Mouse (Mus musculus) CH12.LX (cell line): ENCODE data around the gene Sh2b2. TPM values are rescaled to one million over a fixed set of nuclear protein-coding genes. Genes with fewer than 3 reads are reported as not detected.

Experiments
- DNase-seq: peaks from one replicate; pipeline ENCODE4 v3.0.0-alpha.2; 2013; ENCODE audit errors: extremely low read depth
- H3K27ac ChIP-seq: 2 replicates; pipeline ENCODE4 v1.5.1; 2012; ENCODE audit warnings: low read depth, mild to moderate bottlenecking, control low read depth, moderate library complexity; ENCODE audit not compliant: insufficient read depth
- H3K27me3 ChIP-seq: replicated peaks from 2 replicates; pipeline ENCODE3; 2012; ENCODE audit warnings: inconsistent platforms
- H3K36me3 ChIP-seq, 2 experiments: replicated peaks in 1 of 2; 2 replicates each; pipeline versions ENCODE3 to v1.6.1; 2012; ENCODE audit warnings: inconsistent platforms in 1 of 2, low read length in 1 of 2, mild to moderate bottlenecking in 1 of 2, mixed read lengths in 1 of 2, moderate library complexity in 1 of 2; ENCODE audit not compliant: control insufficient read depth in 1 of 2, insufficient read depth in 1 of 2
- H3K4me1 ChIP-seq, 2 experiments: 2 replicates each; pipeline ENCODE4 v1.6.1; 2012; ENCODE audit warnings: inconsistent platforms in 1 of 2, moderate library complexity in 1 of 2; ENCODE audit not compliant: insufficient read depth in 2 of 2, control insufficient read depth in 1 of 2
- H3K4me2 ChIP-seq: 2 replicates; pipeline ENCODE4 v1.6.1; 2012; ENCODE audit warnings: low read depth, mild to moderate bottlenecking, control low read depth; ENCODE audit not compliant: poor library complexity, insufficient read depth, severe bottlenecking
- H3K4me3 ChIP-seq, 3 experiments: fragments of 150-350 bp in 1 of 3; sonication (generic) in 1 of 3; replicated peaks in 1 of 3; 2 replicates each; pipeline versions ENCODE3 to v1.5.1; 2011 to 2012; ENCODE audit warnings: low read depth in 2 of 3, low read length in 2 of 3, mild to moderate bottlenecking in 2 of 3, moderate library complexity in 2 of 3, control low read depth in 1 of 3, improper control_type of control experiment in 1 of 3, inconsistent platforms in 1 of 3, mixed read lengths in 1 of 3; ENCODE audit not compliant: poor library complexity in 1 of 3
- H3K79me2 ChIP-seq: replicated peaks from 2 replicates; pipeline ENCODE4 v1.6.1; 2012; ENCODE audit warnings: mild to moderate bottlenecking, moderate library complexity; ENCODE audit not compliant: control insufficient read depth, poor library complexity, insufficient read depth, severe bottlenecking; ENCODE audit errors: extremely low read depth
- H3K9ac ChIP-seq: 2 replicates; pipeline ENCODE4 v1.6.1; 2012; ENCODE audit warnings: low read depth, mild to moderate bottlenecking, control low read depth, moderate library complexity; ENCODE audit not compliant: insufficient read depth
- H3K9me3 ChIP-seq: replicated peaks from 2 replicates; pipeline ENCODE3; 2012; ENCODE audit warnings: low read length, inconsistent platforms, mixed read lengths
- BHLHE40 ChIP-seq: IDR thresholded peaks from 2 replicates; pipeline ENCODE4 v1.6.1; 2011; ENCODE audit warnings: mild to moderate bottlenecking, low read depth, low read length, improper control_type of control experiment
- CHD1 ChIP-seq: IDR thresholded peaks from 2 replicates; pipeline ENCODE4 v1.6.1; 2012; ENCODE audit warnings: low read depth, low read length, improper control_type of control experiment, inconsistent platforms
- ELF1 ChIP-seq: IDR thresholded peaks from 2 replicates; pipeline ENCODE4 v1.6.1; 2014; ENCODE audit warnings: low read depth, mild to moderate bottlenecking, inconsistent platforms, low read length, improper control_type of control experiment
- EP300 ChIP-seq: IDR thresholded peaks from 2 replicates; pipeline ENCODE4 v1.6.1; 2011; ENCODE audit warnings: low read length, improper control_type of control experiment
- ETS1 ChIP-seq: conservative IDR thresholded peaks from 2 replicates; pipeline ENCODE4 v1.6.1; 2012; ENCODE audit warnings: low read depth, mild to moderate bottlenecking, inconsistent platforms, low read length, improper control_type of control experiment, moderate library complexity
- GABPA ChIP-seq: IDR thresholded peaks from 2 replicates; pipeline ENCODE4 v1.6.1; 2012; ENCODE audit warnings: low read depth, low read length, improper control_type of control experiment, inconsistent platforms; ENCODE audit not compliant: insufficient replicate concordance
- IRF4 ChIP-seq: IDR thresholded peaks from 2 replicates; pipeline ENCODE4 v1.6.1; 2014; ENCODE audit warnings: low read depth, mild to moderate bottlenecking, inconsistent platforms, low read length, improper control_type of control experiment
- JUN ChIP-seq: IDR thresholded peaks from 2 replicates; pipeline ENCODE4 v1.6.1; 2011; ENCODE audit warnings: low read depth, mild to moderate bottlenecking, low read length, improper control_type of control experiment, moderate library complexity; ENCODE audit not compliant: insufficient read depth
- MAZ ChIP-seq: IDR thresholded peaks from 2 replicates; pipeline ENCODE4 v1.6.1; 2012; ENCODE audit warnings: low read depth, mild to moderate bottlenecking, inconsistent platforms, low read length, improper control_type of control experiment, moderate library complexity
- MXI1 ChIP-seq: IDR thresholded peaks from 2 replicates; pipeline ENCODE4 v1.6.1; 2011; ENCODE audit warnings: mild to moderate bottlenecking, low read depth, low read length, improper control_type of control experiment
- MYC ChIP-seq: IDR thresholded peaks from 2 replicates; pipeline ENCODE4 v1.6.1; 2011; ENCODE audit warnings: low read depth, mild to moderate bottlenecking, improper control_type of control experiment, low read length
- NELFE ChIP-seq: IDR thresholded peaks from 2 replicates; pipeline ENCODE4 v1.6.1; 2011; ENCODE audit warnings: low read depth, low read length, improper control_type of control experiment
- POLR2A ChIP-seq: IDR thresholded peaks from 2 replicates; pipeline ENCODE4 v1.6.1; 2011; ENCODE audit warnings: low read depth, mild to moderate bottlenecking, improper control_type of control experiment, low read length
- RAD21 ChIP-seq: IDR thresholded peaks from 2 replicates; pipeline ENCODE4 v1.6.1; 2011; ENCODE audit warnings: low read depth, mild to moderate bottlenecking, low read length, improper control_type of control experiment, moderate library complexity
- RCOR1 ChIP-seq: conservative IDR thresholded peaks from 2 replicates; pipeline ENCODE4 v1.6.1; 2012; ENCODE audit warnings: low read depth, mild to moderate bottlenecking, inconsistent platforms, low read length, improper control_type of control experiment
- SIN3A ChIP-seq: IDR thresholded peaks from 2 replicates; pipeline ENCODE4 v1.6.1; 2012; ENCODE audit warnings: low read length, improper control_type of control experiment, inconsistent platforms
- TBP ChIP-seq: conservative IDR thresholded peaks from 2 replicates; pipeline ENCODE4 v1.6.1; 2011; ENCODE audit warnings: low read depth, low read length, improper control_type of control experiment
- TCF12 ChIP-seq: IDR thresholded peaks from 2 replicates; pipeline ENCODE4 v1.6.1; 2014; ENCODE audit warnings: low read depth, mild to moderate bottlenecking, inconsistent platforms, low read length, improper control_type of control experiment
- UBTF ChIP-seq: IDR thresholded peaks from 2 replicates; pipeline ENCODE4 v1.6.1; 2012; ENCODE audit warnings: low read depth, mild to moderate bottlenecking, inconsistent platforms, low read length, improper control_type of control experiment, moderate library complexity
- ZC3H11A ChIP-seq: IDR thresholded peaks from 2 replicates; pipeline ENCODE4 v1.6.1; 2012; ENCODE audit warnings: low read depth, mild to moderate bottlenecking, inconsistent platforms, low read length, improper control_type of control experiment
- dilution Hi-C: fragments of 300-500 bp; cut with MboI; formaldehyde crosslinking; loops from 2 replicates; pipeline ENCODE4 v1.14.3; 2020; ENCODE audit warnings: low sequenced_read_pairs; ENCODE audit not compliant: extremely low pct_unique_long_range_greater_than_20kb, extremely low pct_ligation_motif_present
- in situ Hi-C: fragments of 300-500 bp; cut with MboI; formaldehyde crosslinking; loops from 3 replicates; pipeline ENCODE4 v1.14.3; 2019; ENCODE audit warnings: low sequenced_read_pairs, low pct_ligation_motif_present, low pct_unique_long_range_greater_than_20kb, mixed read lengths
- polyA plus RNA-seq: library from polyadenylated mRNA; unstranded; fragments of >175 nt; gene quantifications from 2 replicates; pipeline ENCODE4 v1.2.1, GENCODE M21; 2012; ENCODE audit warnings: low read depth; ENCODE audit not compliant: insufficient read length
- total RNA-seq, 2 experiments: library from RNA; depleted of rRNA; stranded (reverse); fragments of 300-350 nt in 1 of 2; fragments of >200 nt in 1 of 2; gene quantifications; 2 replicates each; pipeline ENCODE4 v1.2.3; 2012 to 2014

Gene Sh2b2
- total RNA-seq (2012; rRNA removed) (16.2 and 17.9 TPM in 2 replicates), total RNA-seq (2014; rRNA removed) (8.1 and 8.5 TPM in 2 replicates), polyA plus RNA-seq (26.4 and 27.8 TPM in 2 replicates)

DNA sequence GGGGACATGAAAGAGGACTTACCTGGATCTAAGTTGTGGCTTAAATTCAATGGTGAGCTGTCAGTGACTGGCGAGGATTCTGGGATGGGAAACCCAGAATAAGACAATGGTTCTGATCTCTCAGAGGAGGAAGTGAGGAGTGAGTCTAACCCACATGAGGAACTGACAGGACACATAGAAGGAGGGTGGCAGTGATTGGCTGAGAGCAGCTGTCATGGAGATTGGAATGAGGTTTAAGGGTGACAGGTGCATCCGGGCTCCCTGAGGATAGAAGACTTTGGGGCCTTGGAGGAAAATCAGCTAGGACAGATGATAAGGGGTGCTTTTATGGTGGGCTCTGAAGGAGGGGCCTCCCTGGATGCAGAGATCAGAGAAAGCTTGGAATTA, at the start of gene Sh2b2:
Gene Sh2b2, minus strand, starts transcription at position 105 of the 387 bp plus-strand sequence.
- Histone ChIP-seq H3K9ac (no peak within 1 kb of the TSS; the same call in 1 of the 2 replicates), H3K9me3 (no peaks in the 10 kb centered on the region), H3K4me2 (peak within 1 kb of the TSS; percentile 76)
- dilution Hi-C loops (no loop called here), in situ Hi-C loops (loop anchor here (5.0 kb wide), 1 partner anchor 49 kb away; the partner anchor contains the start of gene Prkrip1)
- peak; percentile 62; the same call in 1 of the 2 replicates for TF ChIP-seq MXI1
- peak; percentile 45; the same call in 1 of the 2 replicates for TF ChIP-seq RCOR1
- TF ChIP-seq TBP, result no peak
- 0 out of 2 replicates have a peak, but pooled peaks have one; percentile 42 for TF ChIP-seq NELFE
- 0 out of 2 replicates have a peak, but pooled peaks have one; percentile 13 for TF ChIP-seq ETS1
- TF ChIP-seq POLR2A, result 0 out of 2 replicates have a peak, but pooled peaks have one; percentile 35
- TF ChIP-seq EP300, result no peak; the same call in 1 of the 2 replicates
- TF ChIP-seq IRF4, result 0 out of 2 replicates have a peak, but pooled peaks have one; percentile 30
- 0 out of 2 replicates have a peak, but pooled peaks have one; percentile 51 for TF ChIP-seq SIN3A
- TF ChIP-seq, all 38 proteins: peak for 7
- Histone ChIP-seq H3K36me3 (peaks cover 0 to 9% of the 10 kb centered on the region in 2 experiments), H3K79me2 (no peaks in the 10 kb centered on the region), H3K27me3 (no peaks in the 10 kb centered on the region), H3K4me3 (peak within 1 kb of the TSS; percentile 54 to 75 (median 68)), H3K4me1 (peaks cover 30 to 76% of the 10 kb centered on the region in 2 experiments), H3K27ac (peak within 1 kb of the TSS; percentile 3; the same call in 1 of the 2 replicates)
- peak; percentile 73 for DNase-seq

DNA sequence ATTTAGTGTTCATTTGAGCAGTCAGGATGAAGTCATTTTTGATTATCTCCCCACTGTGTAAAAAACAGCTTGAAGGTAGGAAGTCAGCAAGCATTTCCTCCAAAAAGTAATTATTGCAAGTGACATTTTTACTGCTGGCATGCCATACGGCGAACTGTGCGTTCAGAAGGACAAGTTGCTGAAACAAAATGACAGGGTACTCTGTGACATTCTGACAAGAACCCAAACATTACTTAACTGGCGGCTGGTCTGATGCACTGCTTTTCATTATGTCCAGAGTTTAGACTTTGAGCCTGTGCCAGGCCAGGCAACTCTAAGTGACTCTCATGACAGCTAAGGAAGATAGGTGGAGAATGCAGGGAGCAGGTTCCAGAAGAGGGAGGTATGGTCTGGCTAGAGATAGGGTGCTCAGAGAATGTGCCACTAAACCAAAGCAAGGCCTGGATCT, 46.6 kb upstream of the Sh2b2 start:
- H3K4me3 ChIP-seq, result no peak overlapping the region
- H3K4me1 ChIP-seq, result no peaks in the 10 kb centered on the region
- H3K79me2 ChIP-seq, result no peaks in the 10 kb centered on the region
- peaks cover 18 to 73% of the 10 kb centered on the region in 2 experiments for H3K36me3 ChIP-seq
- H3K4me2 ChIP-seq, result no peak overlapping the region
- TF ChIP-seq JUN, result no peak
- no peak for TF ChIP-seq CHD1
- no peak for TF ChIP-seq RAD21
- no peak overlapping the region for H3K9ac ChIP-seq
- no peaks in the 10 kb centered on the region for H3K27me3 ChIP-seq
- no peaks in the 10 kb centered on the region for H3K9me3 ChIP-seq
- in situ Hi-C loops, result no loop called here
- dilution Hi-C loops, result no loop called here
- no peak overlapping the region for H3K27ac ChIP-seq
- no peak for DNase-seq

DNA sequence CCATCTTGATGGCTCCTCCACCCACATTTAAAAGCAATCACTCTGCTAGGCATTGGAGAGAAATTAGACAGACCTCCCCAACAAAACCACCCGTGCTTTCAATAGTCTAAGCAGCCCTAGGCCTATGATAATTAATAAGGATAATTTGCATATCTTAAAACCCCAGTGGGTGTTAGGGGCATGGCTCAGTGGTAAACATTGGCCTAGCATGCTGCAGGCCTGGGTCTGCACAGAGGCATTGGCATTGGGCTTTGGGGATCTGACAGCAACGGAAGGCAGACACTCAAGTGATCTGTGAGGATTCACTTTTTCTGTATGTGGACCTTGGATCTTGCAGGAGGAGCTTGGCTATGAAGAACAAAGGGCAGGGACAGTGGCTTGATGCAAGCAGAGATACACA, 46.0 kb upstream of the Sh2b2 start:
- in situ Hi-C loops (no loop called here), dilution Hi-C loops (no loop called here)
- H3K9ac ChIP-seq, result no peak overlapping the region
- peaks cover 18 to 73% of the 10 kb centered on the region in 2 experiments for H3K36me3 ChIP-seq
- H3K9me3 ChIP-seq, result no peaks in the 10 kb centered on the region
- no peak overlapping the region for H3K27ac ChIP-seq
- DNase-seq, result no peak
- H3K4me1 ChIP-seq, result no peaks in the 10 kb centered on the region
- H3K4me2 ChIP-seq, result no peak overlapping the region
- H3K79me2 ChIP-seq, result no peaks in the 10 kb centered on the region
- TF ChIP-seq JUN (no peak), ETS1 (no peak), GABPA (no peak), TCF12 (no peak), MYC (no peak), ELF1 (no peak), MAZ (no peak), IRF4 (no peak), ZC3H11A (no peak), BHLHE40 (no peak), TBP (no peak), UBTF (no peak)
- no peak overlapping the region for H3K4me3 ChIP-seq
- no peaks in the 10 kb centered on the region for H3K27me3 ChIP-seq
